Mouse (Mus musculus) T-cell, adult 2 months (primary cell): ENCODE data around the gene Lce3c.

Source experiments
- DNase-seq: peaks from one replicate; pipeline ENCODE4 v3.0.0; 2022; ENCODE audit warnings: low spot score

Gene Lce3c

DNA sequence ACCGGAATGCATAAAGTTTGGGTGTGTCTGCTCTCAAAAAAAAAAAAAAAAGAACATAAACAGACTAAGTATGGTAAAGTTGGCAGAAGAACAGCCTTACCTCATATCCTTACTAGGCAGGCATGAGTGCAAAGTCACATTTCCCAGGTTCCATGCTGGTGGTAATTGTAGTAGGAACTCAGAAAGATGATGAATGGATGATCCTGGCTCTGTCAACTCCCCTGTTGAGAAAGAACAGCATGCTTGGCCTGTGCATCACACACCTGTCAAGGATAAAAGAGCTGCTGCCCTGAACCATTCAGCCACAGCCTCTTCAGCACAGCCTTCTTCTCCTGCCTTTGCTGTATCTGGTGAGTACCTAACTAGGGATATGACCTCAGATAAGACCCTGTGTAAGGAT lies at the start of gene Lce3c:
TSS of gene Lce3c (plus strand) at position 301 of the 400 bp plus-strand sequence.
- no peak for DNase-seq

DNA sequence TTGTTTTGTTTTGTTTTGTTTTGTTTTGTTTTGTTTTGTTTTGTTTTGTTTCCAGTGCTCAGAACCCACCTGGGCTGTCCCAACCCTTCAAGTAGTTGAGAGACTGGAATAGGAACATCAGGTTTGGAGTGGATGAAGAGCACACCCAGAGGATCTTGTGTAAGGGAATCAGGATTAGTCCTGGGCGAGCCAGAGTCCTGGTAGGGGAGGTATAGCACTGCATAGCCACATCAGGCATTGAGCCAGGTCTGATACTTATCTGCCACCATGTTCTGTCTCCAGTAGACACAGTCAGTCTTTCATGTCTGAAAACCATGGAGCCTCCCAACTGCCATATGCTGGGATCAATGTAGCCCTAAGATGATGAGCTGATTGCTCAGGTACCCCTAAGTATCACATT lies 49.8 kb upstream of the Lce3c start:
- no peak for DNase-seq

DNA sequence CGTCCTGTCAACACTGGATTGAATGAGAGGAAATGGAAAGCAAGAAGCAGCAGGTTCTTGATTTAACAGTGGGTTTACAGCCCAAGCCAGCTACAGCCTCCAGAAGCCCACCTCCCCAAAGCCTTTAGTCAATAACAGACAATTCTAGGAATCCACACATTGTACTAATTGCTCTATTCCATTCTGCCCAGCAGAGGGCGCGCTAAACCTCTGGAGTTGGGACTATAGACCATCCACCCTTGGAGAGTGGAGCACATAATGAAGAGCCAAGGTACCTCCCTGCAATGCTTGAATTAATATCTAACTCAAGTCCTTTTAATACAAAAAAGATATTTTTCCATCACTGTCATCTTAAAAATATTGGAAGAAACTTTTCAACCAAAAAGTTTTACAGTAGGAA lies 41.3 kb upstream of the Lce3c start:
- no peak for DNase-seq

DNA sequence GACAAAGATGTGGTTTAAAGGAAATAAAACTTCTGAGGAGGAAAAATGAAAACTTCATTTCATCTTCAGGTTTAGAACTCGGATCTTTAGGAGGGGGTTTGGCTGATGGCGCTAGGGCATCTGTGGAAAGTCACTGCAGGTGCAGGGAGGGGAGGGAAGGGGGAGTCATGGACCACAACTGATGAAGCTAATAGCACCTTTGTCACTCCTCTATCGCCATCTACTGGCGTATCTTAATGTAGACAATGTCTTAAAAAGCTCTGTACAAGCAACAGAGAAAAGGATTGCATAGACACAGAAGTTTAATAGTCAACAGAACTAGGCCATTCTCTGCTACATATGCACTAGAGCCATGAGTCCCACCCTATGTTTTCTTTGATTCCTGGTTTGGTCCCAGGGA lies 40.6 kb upstream of the Lce3c start:
- DNase-seq = no peak

DNA sequence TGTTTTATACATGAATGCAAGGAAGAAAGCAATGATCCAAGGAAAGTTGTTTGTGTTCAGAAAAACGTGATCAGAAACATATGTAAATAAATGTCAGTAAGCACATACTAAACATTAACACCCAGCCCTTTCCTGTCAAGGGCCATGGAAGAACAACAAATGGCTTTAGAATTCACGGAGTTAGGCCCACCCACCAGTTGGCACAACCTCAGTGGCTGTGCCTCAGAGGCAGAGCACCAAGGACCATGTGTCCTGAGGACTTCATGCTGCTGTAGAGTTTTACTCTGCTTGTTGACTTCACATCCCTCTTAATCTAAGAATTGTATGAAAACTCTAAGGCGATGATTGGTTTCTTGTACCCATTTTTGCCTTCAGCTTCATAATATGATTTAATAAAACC lies 39.1 kb upstream of the Lce3c start:
- DNase-seq = no peak

DNA sequence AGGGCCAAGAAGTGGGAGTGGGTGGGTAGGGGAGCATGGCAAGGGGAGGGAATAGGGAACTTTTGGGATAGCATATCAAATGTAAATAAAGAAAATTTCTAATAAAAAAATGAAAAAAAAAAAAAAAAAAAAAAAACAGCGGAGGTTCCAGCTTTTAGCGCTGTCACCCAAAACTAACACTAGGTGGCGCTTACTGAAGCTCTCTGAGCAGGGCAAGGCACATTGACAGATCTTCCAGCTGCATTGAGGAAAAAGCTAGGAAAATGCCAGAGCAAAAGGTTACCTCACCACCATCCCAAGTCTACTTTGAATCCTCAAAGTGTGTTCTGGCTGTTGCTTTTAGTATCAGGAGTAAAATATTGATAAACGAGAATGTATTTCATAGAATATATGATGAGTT lies 36.7 kb upstream of the Lce3c start:
- no peak for DNase-seq

DNA sequence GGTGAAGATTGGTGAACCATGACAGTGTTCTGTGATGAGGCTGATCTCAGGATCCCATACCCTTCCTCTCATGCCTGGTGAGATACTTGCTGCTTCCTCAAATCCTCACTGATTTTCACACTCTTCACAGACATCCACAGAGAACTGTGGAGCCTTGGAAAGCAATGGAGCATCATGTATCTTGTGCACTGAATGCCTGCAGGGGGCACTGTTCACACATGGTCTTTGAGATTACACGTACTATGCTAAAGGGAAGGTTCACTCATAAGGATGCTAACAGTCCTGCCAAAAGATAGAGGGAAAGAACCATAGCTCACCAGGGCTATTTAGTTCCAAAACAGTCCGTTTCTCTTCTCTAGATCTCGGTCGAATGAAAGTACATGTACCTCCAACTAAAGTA lies 23.9 kb upstream of the Lce3c start:
- no peak for DNase-seq

DNA sequence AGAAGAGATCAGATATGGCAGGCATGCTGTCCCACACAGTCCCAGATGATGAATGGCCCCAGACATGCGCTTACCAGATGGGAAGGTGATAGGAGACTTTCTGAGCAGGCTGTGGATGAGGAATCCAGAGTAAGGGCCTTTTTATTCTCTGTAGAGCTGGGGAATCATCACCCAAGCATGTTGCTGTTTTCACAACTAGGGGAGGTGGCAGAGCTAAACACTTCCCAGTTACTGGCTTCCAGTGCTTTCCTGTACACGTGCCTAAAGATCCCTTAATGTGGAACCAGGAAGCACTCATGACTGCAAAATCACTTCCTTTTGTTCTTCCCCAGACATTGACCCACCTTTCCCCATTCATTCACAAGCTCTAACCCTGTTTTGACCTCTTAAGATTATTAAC lies 18.2 kb upstream of the Lce3c start, which contains the start of gene Lce3a:
TSS of gene Lce3a (minus strand) at position 101 of the 400 bp plus-strand sequence.
- DNase-seq = no peak

DNA sequence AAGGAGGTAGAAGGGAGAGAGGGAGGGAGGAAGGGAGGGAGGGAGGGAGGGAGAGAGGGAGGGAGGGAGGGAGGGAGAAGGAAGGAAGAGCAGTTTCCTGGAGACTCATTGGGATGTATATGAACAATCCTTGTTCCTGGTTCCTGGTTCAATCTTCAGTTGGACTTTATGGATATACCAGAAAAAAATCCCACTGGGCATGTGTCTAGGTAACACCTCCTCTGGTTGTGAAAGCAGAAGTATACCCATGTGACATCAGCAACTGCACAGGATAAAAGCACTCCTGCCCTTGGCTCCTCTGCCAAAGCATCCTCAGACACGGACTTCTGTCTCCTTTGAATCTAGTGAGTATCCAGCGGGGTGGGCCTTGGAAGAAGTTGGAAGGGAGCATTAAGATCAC lies 11.6 kb upstream of the Lce3c start, which contains the start of gene Lce3b:
TSS of gene Lce3b (plus strand) at position 301 of the 400 bp plus-strand sequence.
- no peak for DNase-seq

DNA sequence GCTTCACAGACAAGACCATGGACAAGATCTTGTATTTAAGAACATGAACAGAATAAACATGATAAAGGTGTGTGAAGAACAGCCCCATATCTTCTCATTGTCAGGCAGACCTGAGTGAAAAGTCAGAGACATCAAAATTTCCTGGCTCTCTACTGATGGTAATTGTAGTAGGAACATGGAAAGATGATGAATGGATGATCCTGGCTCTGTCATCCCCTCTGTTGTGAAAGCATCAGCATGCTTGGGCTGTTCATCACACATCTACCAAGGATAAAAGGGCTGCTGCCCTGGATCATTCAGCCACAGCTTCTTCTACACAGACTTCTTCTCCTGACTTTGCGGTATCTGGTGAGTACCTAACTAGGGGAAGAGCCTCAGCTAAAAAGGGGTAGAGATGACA lies 12.8 kb downstream of the Lce3c start, which contains the start of gene Lce3d:
TSS of gene Lce3d (plus strand) at position 301 of the 400 bp plus-strand sequence.
- no peak for DNase-seq

DNA sequence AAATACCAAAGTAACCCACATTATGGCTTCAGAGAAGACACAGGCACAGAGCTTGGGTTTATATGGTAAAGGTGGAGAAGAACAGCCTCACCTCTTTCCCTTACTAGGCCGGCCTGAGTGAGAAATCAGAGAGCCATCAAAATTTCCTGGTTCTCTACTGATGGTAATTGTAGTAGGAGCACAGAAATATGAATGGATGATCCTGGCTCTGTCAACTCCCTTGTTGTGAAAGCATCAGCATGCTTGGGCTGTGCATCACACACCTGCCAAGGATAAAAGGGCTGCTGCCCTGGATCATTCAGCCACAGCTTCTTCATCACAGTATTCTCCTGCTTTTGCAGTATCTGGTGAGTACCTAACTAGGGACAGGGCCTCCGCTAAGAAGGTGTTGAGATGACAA lies 22.5 kb downstream of the Lce3c start, which contains the start of gene Lce3e:
TSS of gene Lce3e (plus strand) at position 301 of the 400 bp plus-strand sequence.
- no peak for DNase-seq

DNA sequence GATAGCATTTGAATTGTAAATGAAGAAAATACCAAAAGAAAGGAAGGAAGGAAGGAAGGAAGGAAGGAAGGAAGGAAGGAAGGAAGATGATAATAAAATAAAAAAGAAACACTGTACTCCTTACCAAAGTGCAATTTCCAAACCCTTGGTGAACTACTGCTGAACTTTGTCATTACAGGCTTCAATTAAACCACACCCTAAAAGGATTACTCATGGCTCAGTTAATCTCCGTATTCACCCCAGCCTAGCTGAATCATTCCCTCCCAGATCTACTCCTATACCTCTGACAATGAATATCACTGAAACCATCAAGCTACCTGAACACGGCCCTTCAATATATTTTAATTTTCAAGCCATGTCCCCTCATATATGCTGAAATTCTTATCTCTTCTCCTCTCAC lies 34.2 kb downstream of the Lce3c start:
- DNase-seq = no peak

DNA sequence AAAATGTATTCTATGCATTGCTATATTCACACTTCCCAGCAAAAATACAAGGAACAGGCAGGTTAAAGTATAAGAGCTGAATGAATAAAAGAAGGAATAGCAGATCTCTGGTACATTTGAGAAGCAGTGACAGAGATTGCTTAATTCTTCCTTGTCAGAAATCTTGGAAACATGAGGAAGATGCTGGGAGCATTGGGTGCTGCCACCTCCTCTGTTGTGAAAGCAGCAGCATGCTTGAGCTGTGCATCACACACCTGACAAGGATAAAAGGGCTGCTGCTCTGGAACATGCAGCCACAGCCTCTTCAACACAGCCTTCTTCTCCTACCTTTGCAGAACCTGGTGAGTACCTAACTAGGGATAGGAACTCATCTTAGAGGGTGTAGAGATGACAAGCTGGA lies 47.6 kb downstream of the Lce3c start, which contains the start of gene Lce3f:
TSS of gene Lce3f (plus strand) at position 301 of the 400 bp plus-strand sequence.
- DNase-seq = no peak
